In the genomic region with DNA sequence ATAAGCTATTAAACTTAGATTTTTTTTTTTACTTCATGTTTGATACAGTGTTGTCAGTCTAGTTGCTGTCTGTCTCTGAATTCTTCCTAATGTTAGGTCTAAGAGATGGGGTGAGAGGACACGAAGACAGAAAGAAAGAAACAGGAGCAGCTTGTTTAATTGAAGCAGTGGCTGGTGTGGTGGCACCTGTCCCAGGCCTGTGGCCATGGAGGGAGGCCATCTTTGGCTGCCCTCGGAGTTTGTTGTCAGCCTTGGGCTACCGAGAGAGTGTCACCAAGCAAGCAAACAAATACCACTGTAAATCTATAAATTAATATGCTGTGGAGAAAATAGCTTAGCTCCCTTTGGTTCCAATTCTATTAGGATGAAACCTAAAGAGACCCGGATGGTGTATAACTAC, we compare ENCODE assay signal across 15 mouse cellular contexts.
DNase-seq lines count a peak whose midpoint lies in the region; ATAC-seq and TF ChIP-seq lines count a peak whose summit lies in the region.
"Had no signal": no experiment of that assay in that cellular context is flagged by ENCODE, and none has a peak within 500 bp of the region (broad histone marks: within the 10 kb centered on the region; RNA-seq: fewer than 3 reads in every experiment).

No protein-coding gene starts in this region.

- TF ChIP-seq POLR2A in liver, adult 2 months (IDR thresholded peaks at IDR 0.05; ENCODE audit: extremely low read depth, insufficient read depth, low read length): no peak

- ATAC-seq in heart, embryonic 13.5 days (ENCODE audit: extremely low read depth, insufficient number of reproducible peaks, low FRiP score, low TSS enrichment): no peak
- ATAC-seq: forebrain, postnatal 0 days; midbrain, embryonic 16.5 days had no signal

- H3K36me3 ChIP-seq in heart, embryonic 13.5 days: peaks cover 31% of the 10 kb centered on the region
- H3K36me3 ChIP-seq in liver, adult 2 months (ENCODE audit: control insufficient read depth, insufficient read depth, low read length): peaks cover 5% of the 10 kb centered on the region; the same call in 1 of the 2 replicates

- H3K9me3 ChIP-seq in heart, embryonic 13.5 days: no peaks in the 10 kb centered on the region
- H3K9me3 ChIP-seq: heart, embryonic 12.5 days; hindbrain, embryonic 13.5 days had no signal

- H3K79me2 ChIP-seq in liver, adult 2 months (ENCODE audit: control insufficient read depth, insufficient read depth, low read length): peaks cover 17% of the 10 kb centered on the region; the same call in 1 of the 2 replicates

- DNase-seq in cerebellum, adult 9-10 months: peak; percentile 36
- DNase-seq in cerebellum, adult 11 months: no peak
- no peak for DNase-seq in heart, postnatal 25 days (ENCODE audit: low spot score)
- peak; percentile 64 for DNase-seq in liver, adult 2 months (ENCODE audit: extremely low read depth, low read depth, low spot score)
- no peak for DNase-seq in liver
- peak; percentile 28 to 44 for DNase-seq in cerebellum, postnatal 36 days
- no peak for DNase-seq in spleen, adult 12 weeks (ENCODE audit: low spot score)
- DNase-seq: adrenal gland, postnatal 14 days; forebrain, postnatal 0 days; lung, embryonic 14.5 days had no signal

- no peak overlapping the region for H3K4me3 ChIP-seq in heart, embryonic 13.5 days
- H3K4me3 ChIP-seq in liver, adult 2 months (ENCODE audit: insufficient read depth, low read depth, low read length): no peak overlapping the region
- H3K4me3 ChIP-seq: heart, embryonic 12.5 days; hindbrain, embryonic 13.5 days; limb, embryonic 13.5 days had no signal

- H3K4me2 ChIP-seq in heart, embryonic 13.5 days: no peak overlapping the region
- H3K4me2 ChIP-seq: heart, embryonic 12.5 days; hindbrain, embryonic 13.5 days; limb, embryonic 13.5 days; lung, embryonic 14.5 days had no signal

- H3K27me3 ChIP-seq in heart, embryonic 13.5 days (replicated peaks): no peaks in the 10 kb centered on the region
- no peaks in the 10 kb centered on the region for H3K27me3 ChIP-seq in liver, adult 2 months (ENCODE audit: control insufficient read depth, insufficient read depth, low read length)
- H3K27me3 ChIP-seq: heart, embryonic 12.5 days; hindbrain, embryonic 13.5 days; limb, embryonic 13.5 days had no signal

- peak overlapping the region; percentile 84; the same call in 1 of the 2 replicates for H3K27ac ChIP-seq in heart, embryonic 13.5 days (replicated peaks)
- H3K27ac ChIP-seq in liver, adult 2 months (replicated peaks; ENCODE audit: insufficient read depth, low read depth, low read length): peak overlapping the region; percentile 78
- H3K27ac ChIP-seq: hindbrain, embryonic 13.5 days; limb, embryonic 13.5 days had no signal

- no peak for TF ChIP-seq CTCF in liver, adult 2 months (IDR thresholded peaks at IDR 0.05; ENCODE audit: low read depth, low read length)

- H3K9ac ChIP-seq in heart, embryonic 13.5 days: no peak overlapping the region
- no peak overlapping the region for H3K9ac ChIP-seq in liver, adult 2 months (ENCODE audit: low read depth, low read length)
- H3K9ac ChIP-seq: forebrain, postnatal 0 days; heart, embryonic 12.5 days; hindbrain, embryonic 13.5 days; limb, embryonic 13.5 days; lung, embryonic 14.5 days had no signal

- peaks cover 77% of the 10 kb centered on the region for H3K4me1 ChIP-seq in heart, embryonic 13.5 days
- peaks cover 41% of the 10 kb centered on the region for H3K4me1 ChIP-seq in liver, adult 2 months (ENCODE audit: control insufficient read depth, insufficient read depth, low read length)

- WGBS in heart, embryonic 13.5 days: 81% methylated on average over 4 of the region's 4 CpGs
- WGBS in liver, adult 2 months: 35% methylated on average over 4 of the region's 4 CpGs

- intact Hi-C loops in heart, postnatal 25 days (cut with DNase I): no loop called here

Comparison
In these comparisons a context has a peak if more than half of its experiments do, and no peak if none do; other contexts are left out.
1. DNase-seq: peak in cerebellum, adult 9-10 months (single experiment), liver, adult 2 months (single experiment) and cerebellum, postnatal 36 days (2 of 2); none in cerebellum, adult 11 months (single experiment), heart, postnatal 25 days (single experiment), liver (single experiment) and spleen, adult 12 weeks (single experiment).